Mouse (Mus musculus) C2C12 (cell line): ENCODE measurements around the gene Flot1. TPM values are rescaled to one million over a fixed set of nuclear protein-coding genes. Genes with fewer than 3 reads are reported as not detected.
A peak's percentile ranks its signal among the peaks of the same experiment; 100 is the strongest.

Experiments
- H3K27me3 ChIP-seq: one replicate; pipeline ENCODE4 v1.6.1; 2011; ENCODE audit not compliant: control insufficient read depth, insufficient read depth, insufficient read length
- H3K36me3 ChIP-seq: one replicate; pipeline ENCODE4 v1.6.1; 2011; ENCODE audit not compliant: control insufficient read depth, insufficient read depth
- H3K4me3 ChIP-seq: one replicate; pipeline ENCODE4 v1.5.1; 2011; ENCODE audit warnings: mild to moderate bottlenecking, control low read depth; ENCODE audit not compliant: poor library complexity, insufficient read depth, severe bottlenecking
- H3K79me2 ChIP-seq: one replicate; pipeline ENCODE4 v1.6.1; 2011; ENCODE audit not compliant: control insufficient read depth, insufficient read depth
- H3K79me3 ChIP-seq: one replicate; pipeline ENCODE4 v1.6.1; 2011; ENCODE audit warnings: low read depth, control low read depth
- H3ac ChIP-seq: one replicate; pipeline ENCODE3; 2011; ENCODE audit warnings: low read depth; ENCODE audit not compliant: control insufficient read depth, insufficient read length
- CEBPB ChIP-seq: IDR thresholded peaks from one replicate; pipeline ENCODE4 v1.6.1; 2011; ENCODE audit warnings: low read depth, mild to moderate bottlenecking, control low read depth, moderate library complexity
- CTCF ChIP-seq: IDR thresholded peaks from one replicate; pipeline ENCODE4 v1.5.1; 2011; ENCODE audit not compliant: control insufficient read depth, insufficient read depth, insufficient read length
- FOSL1 ChIP-seq: IDR thresholded peaks from one replicate; pipeline ENCODE4 v1.8.0; 2011; ENCODE audit warnings: mild to moderate bottlenecking, low read length; ENCODE audit not compliant: poor library complexity, insufficient read depth, severe bottlenecking
- MAX ChIP-seq: IDR thresholded peaks from one replicate; pipeline ENCODE4 v1.6.1; 2011; ENCODE audit warnings: mild to moderate bottlenecking, control low read depth
- MYOD1 ChIP-seq: IDR thresholded peaks from one replicate; pipeline ENCODE4 v1.6.1; 2011; ENCODE audit warnings: low read depth; ENCODE audit not compliant: control insufficient read depth, insufficient read length
- MYOG ChIP-seq: IDR thresholded peaks from one replicate; pipeline ENCODE4 v1.6.1; 2011; ENCODE audit not compliant: control insufficient read depth, insufficient read length; ENCODE audit errors: extremely low read depth
- USF1 ChIP-seq: IDR thresholded peaks from one replicate; pipeline ENCODE4 v1.6.1; 2011; ENCODE audit warnings: low read depth, mild to moderate bottlenecking, control low read depth, moderate library complexity
- polyA plus RNA-seq: library from polyadenylated mRNA; unstranded; fragments of >200 nt; fragmentation: generic; extraction: Trizol; gene quantifications from one replicate; pipeline ENCODE4 v1.2.1, GENCODE M21; 2012; ENCODE audit warnings: missing spikeins

The Flot1 gene
- polyA plus RNA-seq, 1 experiment: 57.2 TPM

- no peak overlapping the region for H3ac ChIP-seq
- TF ChIP-seq MYOG (no peak), MAX (no peak)
- no peaks in the 10 kb centered on the region for H3K79me2 ChIP-seq
- H3K27me3 ChIP-seq: no peaks in the 10 kb centered on the region
- no peaks in the 10 kb centered on the region for H3K36me3 ChIP-seq
- H3K79me3 ChIP-seq: no peaks in the 10 kb centered on the region
- no peak overlapping the region for H3K4me3 ChIP-seq
These were observed 10.7 kb upstream of the Flot1 start for GRCm38 (mm10) chr17:35812307-35812706.

- no peaks in the 10 kb centered on the region for H3K36me3 ChIP-seq
- no peak overlapping the region for H3K4me3 ChIP-seq
- H3ac ChIP-seq: peak overlapping the region; percentile 39
- H3K27me3 ChIP-seq: no peaks in the 10 kb centered on the region
- TF ChIP-seq MAX: peak; percentile 4
- no peak for TF ChIP-seq FOSL1
- no peaks in the 10 kb centered on the region for H3K79me2 ChIP-seq
- H3K79me3 ChIP-seq: no peaks in the 10 kb centered on the region
These were observed 10.3 kb upstream of the Flot1 start for GRCm38 (mm10) chr17:35812736-35813135.

- Histone ChIP-seq H3K27me3 (no peaks in the 10 kb centered on the region), H3ac (no peak overlapping the region), H3K4me3 (no peak overlapping the region), H3K79me2 (no peaks in the 10 kb centered on the region), H3K79me3 (no peaks in the 10 kb centered on the region), H3K36me3 (no peaks in the 10 kb centered on the region)
- TF ChIP-seq CTCF (no peak), MYOG (no peak), MAX (peak; percentile 49), FOSL1 (no peak), CEBPB (no peak), USF1 (peak; percentile 86)
These were observed 9.8 kb upstream of the Flot1 start for GRCm38 (mm10) chr17:35813245-35813647.

- Histone ChIP-seq H3K79me2 (no peaks in the 10 kb centered on the region), H3K27me3 (no peaks in the 10 kb centered on the region), H3K4me3 (no peak overlapping the region), H3K79me3 (no peaks in the 10 kb centered on the region), H3K36me3 (no peaks in the 10 kb centered on the region), H3ac (peak overlapping the region; percentile 13)
- TF ChIP-seq FOSL1 (no peak), MYOG (no peak), MAX (no peak), USF1 (no peak), CTCF (no peak), MYOD1 (no peak), CEBPB (no peak)
These were observed 9.4 kb upstream of the Flot1 start for GRCm38 (mm10) chr17:35813653-35814052.

- Histone ChIP-seq H3K79me3 (no peaks in the 10 kb centered on the region), H3K4me3 (no peak overlapping the region), H3K79me2 (no peaks in the 10 kb centered on the region), H3K36me3 (no peaks in the 10 kb centered on the region), H3ac (no peak overlapping the region), H3K27me3 (no peaks in the 10 kb centered on the region)
- TF ChIP-seq MYOD1 (no peak), MAX (no peak), FOSL1 (no peak), CEBPB (no peak), USF1 (no peak), MYOG (no peak), CTCF (no peak)
These were observed 8.4 kb upstream of the Flot1 start for GRCm38 (mm10) chr17:35814678-35815077.

GRCm38 (mm10) chr17:35815836-35816235 lies 7.2 kb upstream of the Flot1 start:
- no peaks in the 10 kb centered on the region for H3K79me3 ChIP-seq
- H3K27me3 ChIP-seq: no peaks in the 10 kb centered on the region
- no peak overlapping the region for H3ac ChIP-seq
- H3K4me3 ChIP-seq: no peak overlapping the region
- H3K36me3 ChIP-seq: no peaks in the 10 kb centered on the region
- TF ChIP-seq FOSL1: no peak
- TF ChIP-seq MYOG: no peak
- no peak for TF ChIP-seq CEBPB
- TF ChIP-seq MAX: no peak
- TF ChIP-seq MYOD1: no peak
- no peak for TF ChIP-seq USF1
- no peak for TF ChIP-seq CTCF
- H3K79me2 ChIP-seq: no peaks in the 10 kb centered on the region
